In genomic region chr8:117339296-117339957, GRCm38 (mm10) we compare ENCODE assay signal across 9 mouse cellular contexts.
DNase-seq lines count a peak whose midpoint lies in the region; ATAC-seq and TF ChIP-seq lines count a peak whose summit lies in the region.
"Had no signal": no experiment of that assay in that cellular context is flagged by ENCODE, and none has a peak within 500 bp of the region (broad histone marks: within the 10 kb centered on the region; RNA-seq: fewer than 3 reads in every experiment).

No protein-coding gene starts in this region.

- no peak overlapping the region for H3K9ac ChIP-seq in ES-E14 (ENCODE audit: insufficient read depth, low read depth, low read length, poor library complexity, severe bottlenecking)
- H3K9ac ChIP-seq in heart, embryonic 12.5 days, result no peak overlapping the region; the same call in 1 of the 2 replicates
- H3K9ac ChIP-seq in liver, embryonic 12.5 days, result 0 out of 2 replicates have a peak overlapping the region, but pooled peaks have one; percentile 28
- no peak overlapping the region for H3K9ac ChIP-seq in forebrain, embryonic 14.5 days (ENCODE audit: low read length)

- in situ Hi-C loops in ES-E14 (cut with MboI; ENCODE audit: low sequenced_read_pairs in 2 of 2, unreplicated experiment in 2 of 2), result no loop called here

- peak; percentile 48 to 66 for DNase-seq in heart, adult 18-20 months
- no peak for DNase-seq in heart, postnatal 10 days
- DNase-seq in ES-E14 (ENCODE audit: low read depth, low spot score), result no peak
- no peak for DNase-seq in cerebellum, postnatal 25 days
- no peak for DNase-seq in forebrain, embryonic 14.5 days (ENCODE audit: low spot score)
- no peak for DNase-seq in spleen, postnatal 36 days (ENCODE audit: low spot score in 2 of 2)
- DNase-seq: embryo, embryonic 11 days had no signal

- H3K9me3 ChIP-seq in ES-E14 (ENCODE audit: control insufficient read depth, insufficient read depth, low read depth, low read length), result no peaks in the 10 kb centered on the region
- no peaks in the 10 kb centered on the region for H3K9me3 ChIP-seq in heart, embryonic 12.5 days (replicated peaks)
- no peaks in the 10 kb centered on the region for H3K9me3 ChIP-seq in liver, embryonic 12.5 days (replicated peaks)
- no peaks in the 10 kb centered on the region for H3K9me3 ChIP-seq in forebrain, embryonic 14.5 days (replicated peaks; ENCODE audit: control insufficient read depth, low read length)

- H3K27ac ChIP-seq in ES-E14 (ENCODE audit: insufficient read depth, low read depth, low read length, poor library complexity, severe bottlenecking), result peak overlapping the region; percentile 22; the same call in 1 of the 2 replicates
- no peak overlapping the region for H3K27ac ChIP-seq in heart, embryonic 12.5 days (ENCODE audit: poor library complexity, severe bottlenecking)
- H3K27ac ChIP-seq in liver, embryonic 12.5 days, result peak overlapping the region; percentile 74
- H3K27ac ChIP-seq in forebrain, embryonic 14.5 days (ENCODE audit: low read depth, low read length), result no peak overlapping the region

- ATAC-seq in heart, embryonic 12.5 days (ENCODE audit: insufficient number of reproducible peaks, low FRiP score), result no peak
- 0 out of 2 replicates have a peak, but pooled peaks have one; percentile 7 for ATAC-seq in liver, embryonic 12.5 days
- no peak for ATAC-seq in forebrain, embryonic 14.5 days

- peak overlapping the region; percentile 23 for H3K4me2 ChIP-seq in heart, embryonic 12.5 days
- H3K4me2 ChIP-seq in liver, embryonic 12.5 days, result peak overlapping the region; percentile 46
- no peak overlapping the region for H3K4me2 ChIP-seq in forebrain, embryonic 14.5 days (ENCODE audit: low read length)

- H3K27me3 ChIP-seq in heart, embryonic 12.5 days (replicated peaks), result no peaks in the 10 kb centered on the region
- no peaks in the 10 kb centered on the region for H3K27me3 ChIP-seq in liver, embryonic 12.5 days (replicated peaks)
- H3K27me3 ChIP-seq in forebrain, embryonic 14.5 days (replicated peaks; ENCODE audit: control insufficient read depth, insufficient read depth, low read length), result no peaks in the 10 kb centered on the region

- no peaks in the 10 kb centered on the region for H3K36me3 ChIP-seq in ES-E14 (ENCODE audit: control insufficient read depth, insufficient read depth, low read length, poor library complexity, severe bottlenecking)
- H3K36me3 ChIP-seq in heart, embryonic 12.5 days, result no peaks in the 10 kb centered on the region
- H3K36me3 ChIP-seq in liver, embryonic 12.5 days, result no peaks in the 10 kb centered on the region
- no peaks in the 10 kb centered on the region for H3K36me3 ChIP-seq in forebrain, embryonic 14.5 days (ENCODE audit: control insufficient read depth, insufficient read depth, low read length)

- 29% methylated on average over 19 of the region's 19 CpGs for WGBS in heart, embryonic 12.5 days
- 30% methylated on average over 19 of the region's 19 CpGs for WGBS in liver, embryonic 12.5 days (ENCODE audit: insufficient replicate concordance)
- 52% methylated on average over 19 of the region's 19 CpGs for WGBS in forebrain, embryonic 14.5 days

- intact Hi-C loops in heart, postnatal 10 days (cut with DNase I), result no loop called here

- peaks cover 38 to 63% of the 10 kb centered on the region in 2 experiments for H3K4me1 ChIP-seq in ES-E14 (ENCODE audit: control insufficient read depth in 2 of 2, insufficient read depth in 2 of 2, low read length in 2 of 2, poor library complexity in 1 of 2)
- H3K4me1 ChIP-seq in heart, embryonic 12.5 days (replicated peaks), result peaks cover 66% of the 10 kb centered on the region
- peaks cover 97% of the 10 kb centered on the region for H3K4me1 ChIP-seq in liver, embryonic 12.5 days
- H3K4me1 ChIP-seq in forebrain, embryonic 14.5 days (ENCODE audit: control insufficient read depth, insufficient read depth, low read length), result peaks cover 14% of the 10 kb centered on the region

- H3K4me3 ChIP-seq in ES-E14 (ENCODE audit: insufficient read depth in 1 of 2, low read depth in 1 of 2, low read length in 2 of 2, poor library complexity in 1 of 2, severe bottlenecking in 1 of 2), result no peak overlapping the region
- H3K4me3 ChIP-seq in heart, embryonic 12.5 days, result no peak overlapping the region
- no peak overlapping the region for H3K4me3 ChIP-seq in liver, embryonic 12.5 days
- no peak overlapping the region for H3K4me3 ChIP-seq in forebrain, embryonic 14.5 days (ENCODE audit: low read depth, low read length)

TF ChIP-seq in ES-E14, 5 proteins besides CTCF, POLR2A, EP300 and RAD21:
- TF ChIP-seq ZC3H11A (IDR thresholded peaks at IDR 0.05; ENCODE audit: borderline replicate concordance, low read depth, low read length), result no peak
- TF ChIP-seq ZNF384 (IDR thresholded peaks at IDR 0.05; ENCODE audit: low read depth, low read length), result no peak
- no peak for TF ChIP-seq MAFK (IDR thresholded peaks at IDR 0.05; ENCODE audit: insufficient read depth, low read depth, low read length)
- no peak for TF ChIP-seq CHD2 (IDR thresholded peaks at IDR 0.05; ENCODE audit: low read depth, low read length)
- TF ChIP-seq HCFC1 (IDR thresholded peaks at IDR 0.05; ENCODE audit: borderline replicate concordance, insufficient read depth, low read length), result no peak

Comparison
In these comparisons a context has a peak if more than half of its experiments do, and no peak if none do; other contexts are left out.
1. DNase-seq: peak in heart, adult 18-20 months (2 of 2); none in heart, postnatal 10 days (0 of 2), ES-E14 (single experiment), cerebellum, postnatal 25 days (0 of 2), forebrain, embryonic 14.5 days (single experiment) and spleen, postnatal 36 days (0 of 2).
2. H3K27ac ChIP-seq: peak in ES-E14 (single experiment) and liver, embryonic 12.5 days (single experiment); none in heart, embryonic 12.5 days (single experiment) and forebrain, embryonic 14.5 days (single experiment).